Mouse (Mus musculus) ES-E14 (cell line): ENCODE measurements around the gene Psme2.

Experiments used
- HCFC1 ChIP-seq: IDR thresholded peaks from 2 replicates; pipeline ENCODE4 v1.6.1; 2012; ENCODE audit warnings: low read length, inconsistent platforms, borderline replicate concordance; ENCODE audit not compliant: insufficient read depth
- ZC3H11A ChIP-seq: IDR thresholded peaks from 2 replicates; pipeline ENCODE4 v1.6.1; 2012; ENCODE audit warnings: low read depth, mild to moderate bottlenecking, inconsistent platforms, low read length, borderline replicate concordance
- ZNF384 ChIP-seq: IDR thresholded peaks from 2 replicates; pipeline ENCODE4 v1.6.1; 2012; ENCODE audit warnings: low read depth, low read length, inconsistent platforms

DNA sequence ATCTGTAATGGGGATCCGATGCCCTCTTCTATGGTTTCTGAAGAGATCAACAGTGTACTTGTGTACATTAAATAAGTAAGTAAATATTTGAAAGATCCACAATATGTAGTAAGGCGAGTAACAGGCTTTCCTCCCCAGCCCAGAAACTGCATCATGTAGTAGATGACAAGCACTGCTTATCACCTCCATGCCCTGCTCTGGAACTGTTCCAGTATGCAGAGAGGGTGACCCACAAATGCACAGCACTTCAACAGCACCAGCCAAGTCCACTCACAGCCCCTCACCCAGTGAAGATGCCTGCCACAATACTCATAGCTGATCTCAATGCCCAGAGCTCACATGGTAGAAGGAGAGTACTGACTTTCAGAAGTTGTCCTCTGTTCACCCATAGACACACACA is 20.3 kb downstream of the Psme2 start:
- TF ChIP-seq HCFC1 (no peak), ZC3H11A (no peak), ZNF384 (no peak)
